ENCODE assay signal across 8 mouse cellular contexts in the genomic region with DNA sequence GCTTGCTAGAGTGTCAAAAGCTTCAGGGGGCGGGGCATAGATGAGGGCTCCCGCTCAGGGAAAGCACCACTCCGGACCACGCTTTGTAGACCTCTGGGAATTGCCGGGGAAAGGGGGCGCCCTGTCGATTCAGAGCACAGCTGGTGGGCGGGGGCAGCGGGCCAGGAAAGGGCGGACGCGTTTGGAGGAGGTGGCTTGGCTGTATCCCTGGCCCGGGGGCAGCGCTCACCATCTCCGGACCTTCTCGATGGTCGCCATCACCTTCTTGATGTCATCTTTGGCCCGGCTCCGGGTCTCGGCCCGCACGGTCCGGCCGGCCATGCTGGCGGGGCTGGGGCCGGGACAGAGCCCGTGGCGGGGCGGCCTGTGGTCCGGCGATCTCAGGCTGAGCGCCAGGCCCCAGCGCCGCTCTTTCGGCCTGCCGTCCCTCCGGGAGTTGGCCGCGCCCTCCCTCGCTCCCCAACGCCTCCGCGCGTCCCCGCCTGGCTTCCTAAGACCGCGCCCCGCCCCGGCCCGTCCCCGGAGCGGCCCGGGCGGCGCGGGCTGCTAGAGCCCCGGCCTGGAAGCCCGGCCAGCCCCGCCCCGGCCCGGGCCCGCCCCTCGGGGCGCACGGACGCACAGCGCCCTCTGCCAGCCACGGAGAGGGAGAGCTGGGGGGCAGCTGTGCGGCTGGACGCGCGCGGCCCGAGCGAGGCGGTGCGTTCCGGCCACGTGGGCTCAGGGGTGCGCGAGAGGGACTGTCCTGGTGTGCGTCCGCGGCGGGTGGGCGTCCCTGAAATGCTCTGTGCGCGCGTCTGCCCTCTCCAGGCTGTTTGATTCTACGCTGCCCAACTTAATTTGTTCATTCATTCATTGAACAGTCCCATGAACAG. TPM values are rescaled to one million over a fixed set of nuclear protein-coding genes. Genes with fewer than 3 reads are reported as not detected.
DNase-seq lines count a peak whose midpoint lies in the region; ATAC-seq lines count a peak whose summit lies in the region.

Gene Bcl7c (minus strand): TSS at position 727 of the 872 bp plus-strand sequence.

- H3K36me3 ChIP-seq in hindbrain, embryonic 11.5 days (ENCODE audit: control insufficient read depth, insufficient read depth, low read length) = 0 out of 2 replicates have a peak, but pooled peaks cover 4% of the 10 kb centered on the region

- peak; percentile 97 for DNase-seq in R1 (ENCODE audit: low read depth, low spot score)
- DNase-seq in cerebellum, postnatal 10 days = peak; percentile 89 to 92
- DNase-seq in frontal cortex, postnatal 10 days (ENCODE audit: low spot score in 2 of 2) = peak; percentile 86 to 88
- DNase-seq in hindbrain, embryonic 11.5 days (ENCODE audit: low spot score) = peak; percentile 91
- peak; percentile 65 to 66 for DNase-seq in layer of hippocampus, postnatal 25 days (ENCODE audit: extremely low spot score in 1 of 2, low spot score in 1 of 2)
- peak; percentile 91 for DNase-seq in lung, postnatal 14 days
- DNase-seq in ovary, postnatal 36 days (ENCODE audit: low spot score) = peak; percentile 93
- DNase-seq in thymus, postnatal 25 days = peak; percentile 86

- H3K4me1 ChIP-seq in hindbrain, embryonic 11.5 days (replicated peaks; ENCODE audit: control insufficient read depth, insufficient read depth, low read length) = peaks cover 13% of the 10 kb centered on the region

- no peaks in the 10 kb centered on the region for H3K9me3 ChIP-seq in hindbrain, embryonic 11.5 days (ENCODE audit: control insufficient read depth, low read length)

- H3K27me3 ChIP-seq in hindbrain, embryonic 11.5 days (ENCODE audit: control insufficient read depth, insufficient read depth, low read length) = no peaks in the 10 kb centered on the region

- ATAC-seq in hindbrain, embryonic 11.5 days (ENCODE audit: low FRiP score) = peak; percentile 89

- H3K27ac ChIP-seq in hindbrain, embryonic 11.5 days (ENCODE audit: low read depth, low read length) = peak within 1 kb of the TSS; percentile 97

- H3K4me3 ChIP-seq in hindbrain, embryonic 11.5 days (ENCODE audit: low read depth, low read length) = peak within 1 kb of the TSS; percentile 75

- H3K9ac ChIP-seq in hindbrain, embryonic 11.5 days (ENCODE audit: low read depth, low read length) = peak within 1 kb of the TSS; percentile 79

- WGBS in hindbrain, embryonic 11.5 days = under 1% methylated on average over 63 of the region's 90 CpGs

- peak within 1 kb of the TSS; percentile 72 for H3K4me2 ChIP-seq in hindbrain, embryonic 11.5 days (replicated peaks; ENCODE audit: low read depth, low read length)

RNA-seq across cellular contexts. Expression of gene Bcl7c, which starts in this region (rescaled TPM):
- 58.4 and 61.5 TPM in 2 replicates for polyA plus RNA-seq in hindbrain, embryonic 11.5 days (2014; fragmentation: Nextera tagmentation; extraction: Ambion mirVana)
- 10 to 100 TPM; 24.0 to 25.7 TPM for total RNA-seq in layer of hippocampus, postnatal 25 days (2021)

Comparison
In these comparisons a context has a peak if more than half of its experiments do, and no peak if none do; other contexts are left out.
1. Peak in every context shown above with its lines: DNase-seq, ATAC-seq, H3K4me3 ChIP-seq and H3K27ac ChIP-seq.